Mouse (Mus musculus) mouse embryonic stem cell (cell line): ENCODE results near the gene Foxj2.

ENCODE experiments used
- in situ Hi-C, 2 experiments: fragments of 300-500 bp; cut with MboI; formaldehyde crosslinking; loops; 1 replicate in 1 of 2; 3 replicates in 1 of 2; pipeline ENCODE4 v1.14.3; 2019 to 2020; ENCODE audit warnings: low sequenced_read_pairs in 2 of 2, low pct_unique_long_range_greater_than_20kb in 1 of 2, mixed read lengths in 1 of 2; ENCODE audit not compliant: unreplicated experiment in 1 of 2

Gene Foxj2

DNA sequence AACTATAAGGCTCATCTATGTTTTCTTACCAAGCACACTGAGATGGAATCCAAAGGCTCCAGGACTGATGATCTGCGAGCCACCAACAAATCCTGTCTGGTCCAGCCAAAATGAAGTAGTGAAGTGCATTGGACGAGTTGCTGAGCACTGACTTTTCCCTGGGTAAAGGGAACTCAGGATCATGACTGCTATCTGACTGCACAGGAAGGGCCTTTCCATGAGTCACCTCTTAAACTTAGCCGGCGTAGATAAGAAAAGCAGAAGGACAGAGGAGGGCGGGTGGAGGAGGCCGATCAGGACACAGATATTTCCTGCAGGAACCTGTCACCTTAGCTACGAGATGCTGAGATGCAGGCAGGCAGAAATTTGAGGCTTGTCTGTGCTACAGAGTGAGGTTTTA is 36.2 kb downstream of the Foxj2 start, which contains the start of gene C3ar1:
TSS of gene C3ar1 (minus strand) at position 207 of the 400 bp plus-strand sequence.
- in situ Hi-C loops, result no loop called here

DNA sequence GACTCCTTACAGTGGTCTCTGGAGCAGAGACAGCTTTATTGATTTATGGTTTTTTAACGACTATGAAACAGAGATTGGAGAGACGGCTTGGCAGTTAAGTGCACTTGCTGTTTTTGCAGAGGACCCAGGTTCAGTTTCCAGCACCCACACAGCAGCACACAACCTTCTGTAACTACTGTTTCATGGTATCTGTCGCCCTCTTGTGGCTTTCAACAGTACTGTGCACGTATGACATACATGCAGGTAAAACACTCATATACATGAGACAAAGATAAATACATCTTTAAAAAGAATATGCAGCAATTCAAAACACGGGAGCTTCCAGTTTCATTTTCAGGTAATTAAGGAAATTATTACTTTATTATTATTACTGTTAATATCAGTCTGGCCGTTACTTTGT is 42.7 kb downstream of the Foxj2 start:
- in situ Hi-C loops, result no loop called here

DNA sequence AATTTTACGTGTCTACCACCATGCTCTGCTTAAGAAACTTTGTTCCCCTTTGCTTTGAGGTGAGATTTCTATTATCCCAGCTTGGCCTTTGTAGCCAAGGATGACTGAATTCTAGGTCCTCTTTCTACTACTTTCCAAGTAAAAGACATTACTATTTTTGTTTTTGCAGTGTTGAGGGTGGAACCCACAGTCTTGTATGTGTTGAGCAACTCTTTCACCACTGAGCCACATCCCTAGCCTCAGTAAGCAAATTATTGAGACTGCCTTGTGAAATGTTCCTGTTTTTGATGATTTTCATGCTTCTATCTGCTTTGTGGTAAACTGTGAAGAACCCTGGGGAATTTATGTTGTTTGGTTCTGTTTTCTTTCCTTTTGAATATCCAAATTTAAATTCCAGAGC is 43.2 kb downstream of the Foxj2 start:
- in situ Hi-C loops, result no loop called here

DNA sequence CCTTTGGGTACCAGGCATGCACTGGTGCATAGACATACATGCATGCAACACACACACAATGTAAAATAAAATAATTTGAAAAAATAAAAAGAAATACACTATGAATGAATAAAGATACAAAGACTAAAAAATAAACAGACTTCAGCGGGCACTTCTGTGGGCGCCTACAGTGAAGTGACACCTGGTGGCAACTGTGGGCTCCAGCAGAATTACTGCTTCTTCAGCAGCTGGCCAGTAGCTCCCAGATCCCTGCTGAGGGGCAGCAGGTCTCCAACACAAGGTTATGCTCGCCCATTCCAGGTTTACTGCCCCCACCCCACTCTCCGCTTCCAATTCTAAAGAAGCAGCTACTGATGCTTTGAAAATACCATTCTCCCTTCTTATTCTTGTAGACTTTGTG is 48.2 kb downstream of the Foxj2 start:
- in situ Hi-C loops, result no loop called here

DNA sequence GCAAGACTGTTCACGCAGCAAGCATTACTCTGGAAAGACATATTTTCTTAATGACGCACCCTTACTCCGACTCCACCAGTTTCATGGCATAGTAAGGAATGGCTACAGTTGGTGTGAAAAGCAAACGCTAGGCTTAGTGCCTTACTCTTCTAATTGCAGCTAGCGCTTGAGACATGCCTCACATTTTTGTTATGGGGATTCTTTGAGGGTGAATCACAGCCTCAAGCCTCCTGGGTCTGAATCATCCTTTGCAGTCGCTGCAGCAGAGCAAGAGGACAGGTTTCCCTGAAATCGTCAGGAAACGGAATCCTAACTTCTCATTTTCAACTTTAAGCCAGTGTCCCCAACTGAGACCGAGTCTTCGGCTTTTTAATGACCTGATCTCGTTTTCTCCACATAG is 50.1 kb downstream of the Foxj2 start:
- in situ Hi-C loops, result no loop called here

DNA sequence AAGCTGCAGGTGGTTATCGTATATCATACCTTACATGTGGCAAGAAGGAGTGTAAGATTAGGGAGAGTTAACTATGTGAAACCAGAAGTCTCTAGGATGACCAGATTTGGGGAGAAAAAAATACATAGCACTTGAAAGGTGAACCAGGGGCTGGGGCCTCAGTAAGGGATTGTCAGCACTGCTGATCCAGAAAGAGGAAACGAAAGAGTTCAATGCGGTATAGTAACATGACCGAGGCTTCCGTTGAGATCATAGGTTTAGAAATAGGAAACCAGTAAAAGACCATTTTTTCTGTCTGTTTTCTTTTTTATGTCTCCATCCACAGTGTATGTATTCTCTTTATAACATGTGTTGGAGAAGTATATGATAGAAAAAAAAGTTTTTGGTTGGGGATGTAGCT is 53.1 kb downstream of the Foxj2 start:
- in situ Hi-C loops, result no loop called here

DNA sequence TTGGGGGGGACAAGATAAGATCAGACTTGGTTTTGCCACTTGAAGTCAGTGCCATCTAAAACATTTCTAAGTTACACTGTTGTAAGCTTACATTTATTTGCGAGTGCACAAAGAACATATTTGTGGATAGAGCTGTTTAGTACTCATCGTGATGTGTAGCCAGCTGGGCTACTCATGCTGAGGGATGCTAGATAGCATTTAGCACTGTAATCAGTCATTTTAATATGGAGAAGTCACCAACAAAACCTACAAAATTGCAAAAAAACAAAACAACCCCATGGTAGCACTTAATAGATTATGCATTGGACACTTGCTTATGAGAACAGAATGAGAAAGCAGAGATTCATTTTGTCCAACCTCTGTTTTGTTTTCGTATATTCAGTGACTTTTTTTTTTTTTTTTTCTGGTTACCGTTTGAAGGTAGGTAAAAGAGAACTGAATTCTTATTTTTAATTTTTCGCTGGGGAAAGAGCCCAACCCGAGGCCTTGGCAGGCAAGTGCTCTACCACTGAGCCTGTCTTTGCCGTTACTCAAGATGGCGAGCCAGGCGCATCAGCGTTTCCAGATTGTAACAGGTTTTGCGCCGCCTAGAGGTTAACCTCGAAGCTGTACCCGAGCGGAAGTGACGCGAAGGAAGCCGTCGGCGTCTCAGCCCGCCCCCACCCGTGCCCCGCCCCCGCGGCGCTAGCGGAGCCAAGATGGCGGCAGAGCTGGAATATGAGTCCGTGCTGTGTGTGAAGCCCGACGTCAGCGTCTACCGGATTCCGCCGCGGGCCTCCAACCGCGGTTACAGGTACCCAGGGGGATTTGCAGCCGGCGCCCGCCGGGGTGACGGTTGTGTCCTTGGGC is 54.4 kb downstream of the Foxj2 start, which contains the start of gene Necap1:
TSS of gene Necap1 (plus strand) at position 604 of the 849 bp plus-strand sequence.
- in situ Hi-C loops, result no loop called here

DNA sequence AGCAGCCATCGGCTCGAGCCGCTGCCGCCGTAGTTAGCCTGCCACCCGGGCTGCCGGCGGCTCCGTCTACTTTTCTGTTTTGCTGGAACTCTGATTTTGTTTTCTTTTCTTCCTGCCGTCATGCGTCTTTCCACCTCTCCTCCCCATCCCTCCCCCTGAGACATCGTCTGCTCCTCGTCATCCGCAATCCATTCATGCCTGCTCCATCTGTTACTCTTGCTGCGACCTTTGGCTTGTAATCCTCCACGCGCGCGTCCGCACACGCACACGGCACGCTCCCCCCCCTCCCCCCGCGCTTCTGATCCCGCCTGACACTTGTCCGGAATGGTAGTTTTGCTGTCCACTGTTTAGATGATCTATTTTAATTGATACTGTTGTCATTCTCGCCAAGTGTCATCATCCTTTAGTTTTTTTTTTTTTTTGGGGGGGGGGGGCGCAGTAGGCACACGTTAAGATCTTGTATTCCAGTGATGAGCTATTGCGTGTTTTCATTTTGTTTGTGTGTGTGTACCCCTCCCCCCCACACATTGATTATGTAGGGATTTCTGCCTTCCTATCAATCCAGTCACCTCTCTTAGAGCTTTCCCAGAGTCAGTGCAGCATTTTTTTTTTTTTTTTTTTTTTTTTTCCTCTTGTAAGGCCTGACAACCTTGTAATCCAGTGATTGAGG is 55.1 kb downstream of the Foxj2 start:
- in situ Hi-C loops, result loop anchor here in 1 of 2 experiments (25.0 kb wide), 1 partner anchor 387 kb away; the partner anchor contains the start of gene Clec4d

DNA sequence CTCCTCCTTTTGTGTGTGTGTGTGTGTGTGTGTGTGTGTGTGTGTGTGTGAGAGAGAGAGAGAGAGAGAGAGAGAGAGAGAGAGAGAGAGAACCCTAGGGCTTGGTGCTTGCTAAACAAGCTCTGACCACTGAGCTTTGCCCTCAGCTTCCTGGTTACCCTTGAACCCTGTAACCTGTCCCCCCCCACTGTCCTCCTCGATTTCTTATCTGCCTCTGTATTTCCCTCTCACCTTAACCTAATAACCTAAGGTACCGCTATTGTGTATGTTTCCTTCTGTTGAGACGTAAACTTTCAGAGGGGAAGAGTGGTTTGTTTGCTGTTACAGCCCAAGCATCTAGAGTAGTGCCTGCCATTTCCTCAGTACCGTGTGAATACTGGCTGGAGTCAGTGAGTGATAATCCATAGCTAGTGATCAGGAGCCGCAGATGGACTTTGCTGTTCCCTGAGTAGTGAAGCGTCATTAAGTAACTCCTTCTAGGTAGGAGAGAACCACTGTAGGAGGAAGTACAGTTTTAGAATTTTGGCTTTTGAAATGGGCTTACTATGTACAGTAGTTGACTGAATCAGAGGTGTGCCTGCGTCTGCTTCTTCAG is 59.5 kb downstream of the Foxj2 start:
- in situ Hi-C loops, result loop anchor here in 1 of 2 experiments (25.0 kb wide), 1 partner anchor 383 kb away; the partner anchor contains the start of gene Clec4d

DNA sequence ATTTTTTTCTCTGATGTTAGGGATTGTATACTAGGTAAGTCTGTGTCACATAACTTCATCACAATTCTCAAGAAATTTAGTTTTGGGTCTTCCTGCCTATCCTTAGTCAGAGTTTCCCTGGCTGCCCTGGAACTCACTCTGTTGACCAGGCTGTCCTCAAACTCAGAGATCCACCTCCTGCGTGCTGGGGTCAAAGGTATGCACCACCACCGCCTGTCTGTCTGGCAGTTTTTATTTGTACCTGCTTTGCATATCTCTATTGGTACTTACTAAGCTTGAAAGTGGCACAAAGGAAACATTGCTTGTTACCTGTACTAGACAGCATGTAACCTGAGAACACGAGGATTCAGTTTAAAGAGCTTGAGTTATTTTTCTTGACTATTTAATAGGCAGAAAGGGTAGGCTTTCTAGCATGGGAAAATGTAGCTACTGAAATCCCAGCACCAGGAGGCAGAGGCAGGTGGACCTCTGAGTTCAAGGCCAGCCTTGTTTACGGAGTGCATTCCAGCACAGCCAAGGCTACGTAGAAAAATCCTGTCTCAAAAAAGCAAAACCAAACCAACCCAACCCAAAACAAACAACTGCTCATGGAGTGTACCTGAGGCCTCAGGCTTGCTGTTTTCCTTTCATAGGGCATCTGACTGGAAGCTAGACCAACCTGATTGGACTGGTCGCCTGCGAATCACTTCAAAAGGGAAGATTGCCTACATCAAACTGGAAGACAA is 60.2 kb downstream of the Foxj2 start:
- in situ Hi-C loops, result loop anchor here in 1 of 2 experiments (25.0 kb wide), 1 partner anchor 382 kb away; the partner anchor contains the start of gene Clec4d

DNA sequence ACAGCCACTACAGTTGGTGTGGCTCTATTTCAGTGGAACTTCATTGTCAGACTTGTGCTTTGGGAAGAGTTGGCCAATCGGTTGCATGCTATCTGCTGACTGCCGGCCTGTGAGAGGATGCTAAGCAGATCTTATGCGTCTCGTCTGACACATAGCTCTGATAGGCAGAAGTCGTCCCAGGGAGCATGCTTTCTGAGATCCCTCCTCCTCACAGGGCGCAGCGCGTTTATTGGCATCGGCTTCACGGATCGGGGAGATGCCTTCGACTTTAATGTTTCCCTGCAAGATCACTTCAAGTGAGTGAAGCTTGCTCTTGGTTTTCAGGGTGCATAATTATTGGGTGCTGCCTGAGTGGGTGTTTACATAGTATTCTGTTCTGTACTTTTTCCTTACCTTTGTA is 61.6 kb downstream of the Foxj2 start:
- in situ Hi-C loops, result loop anchor here in 1 of 2 experiments (25.0 kb wide), 1 partner anchor 381 kb away; the partner anchor contains the start of gene Clec4d

DNA sequence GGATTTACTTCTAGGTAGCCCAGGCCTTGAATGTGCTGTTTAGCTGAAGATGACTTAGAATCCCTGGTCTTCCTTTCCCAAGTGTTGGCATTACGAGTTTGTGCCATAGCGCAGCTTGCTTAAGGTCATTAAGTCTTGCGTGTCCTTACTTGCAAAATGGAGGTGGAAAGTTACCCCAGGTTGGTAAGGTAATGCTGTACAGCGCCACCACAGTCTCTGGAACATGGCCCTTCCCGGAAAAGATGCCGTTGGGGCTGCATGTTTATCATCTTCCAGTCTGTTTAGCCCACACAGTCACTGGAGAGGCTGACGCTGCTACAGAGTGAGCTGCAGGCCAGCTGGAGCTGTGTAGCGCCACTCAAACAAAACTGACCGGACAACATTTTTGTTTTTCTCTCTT is 63.9 kb downstream of the Foxj2 start:
- in situ Hi-C loops, result loop anchor here in 1 of 2 experiments (25.0 kb wide), 1 partner anchor 379 kb away; the partner anchor contains the start of gene Clec4d

DNA sequence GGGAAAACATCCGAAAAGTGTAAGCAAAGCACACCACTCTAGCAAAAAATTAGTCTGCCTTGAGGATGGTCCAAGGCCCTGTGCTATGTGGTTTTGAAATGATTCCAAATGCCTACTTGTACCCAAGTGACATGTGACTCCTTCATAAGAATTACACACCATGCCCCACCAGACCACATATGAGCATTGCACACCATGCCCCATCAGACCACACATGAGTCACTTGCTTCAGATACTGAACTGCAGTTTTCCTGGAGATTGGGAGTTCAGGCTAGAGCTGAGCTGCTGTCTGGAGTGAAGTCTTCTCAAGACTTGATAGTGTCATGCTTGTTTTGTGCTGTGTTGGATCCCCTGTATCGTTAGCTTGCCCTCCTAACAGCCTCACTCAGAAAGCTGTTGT is 69.9 kb downstream of the Foxj2 start:
- in situ Hi-C loops, result loop anchor here in 1 of 2 experiments (25.0 kb wide), 1 partner anchor 373 kb away; the partner anchor contains the start of gene Clec4d

DNA sequence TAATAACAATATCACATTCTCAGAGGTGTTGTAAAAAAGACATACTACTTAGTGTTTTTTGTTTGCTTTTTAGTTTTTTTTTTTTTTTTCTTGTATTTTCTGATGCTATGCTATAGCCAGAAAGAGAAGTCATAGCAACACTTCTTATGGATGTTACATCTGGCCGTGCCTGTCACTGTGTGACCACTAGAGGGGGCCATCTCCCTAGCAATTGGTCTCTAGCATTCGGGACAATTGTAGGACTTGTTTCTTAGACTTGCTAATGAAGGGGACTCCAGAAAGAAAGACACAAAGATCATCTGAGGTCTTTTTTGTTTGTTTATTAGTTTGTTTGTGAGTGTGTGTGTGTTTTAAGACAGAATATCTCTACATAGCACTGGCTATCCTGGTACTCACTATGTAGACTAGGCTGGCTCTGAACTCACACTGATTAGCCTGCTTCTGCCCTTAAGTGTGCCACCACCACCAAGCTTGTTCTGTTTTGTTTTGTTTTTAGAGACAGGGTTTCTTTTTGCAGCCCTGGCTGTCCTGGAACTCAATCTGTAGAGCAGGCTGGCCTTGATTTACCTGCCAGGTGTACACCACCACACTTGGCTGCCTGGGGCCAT is 72.8 kb downstream of the Foxj2 start:
- in situ Hi-C loops, result loop anchor here in 1 of 2 experiments (10.0 to 25.0 kb wide), 3 partner anchors 112 to 370 kb away; partner anchors contain the start of gene Clec4d
